In genomic region chr17:32284262-32285137, GRCm38 (mm10) we compare ENCODE assay signal across 8 mouse cellular contexts. TPM values are rescaled to one million over a fixed set of nuclear protein-coding genes. Genes with fewer than 3 reads are reported as not detected.
A peak's percentile ranks its signal among the peaks of the same experiment; 100 is the strongest.
DNase-seq lines count a peak whose midpoint lies in the region; ATAC-seq and TF ChIP-seq lines count a peak whose summit lies in the region.

Gene Brd4, minus strand, starts transcription at chr17:32284722.

- H3K27me3 ChIP-seq in Patski, result no peaks in the 10 kb centered on the region
- H3K27me3 ChIP-seq in hindbrain, embryonic 14.5 days (ENCODE audit: control insufficient read depth, insufficient read depth, low read length), result no peaks in the 10 kb centered on the region

- no peak for TF ChIP-seq CTCF in Patski (IDR thresholded peaks at IDR 0.05)

- DNase-seq in Patski (ENCODE audit: low read depth, low spot score), result no peak
- DNase-seq in cerebellum, postnatal 14 days, result peak; percentile 92 to 96
- DNase-seq in frontal cortex, postnatal 25 days (ENCODE audit: low spot score in 2 of 2), result peak; percentile 87 to 89
- DNase-seq in hindbrain, embryonic 14.5 days (ENCODE audit: low spot score), result peak; percentile 92
- DNase-seq in layer of hippocampus, postnatal 36 days, result peak; percentile 91 to 93
- DNase-seq in lung, postnatal 36 days, result peak; percentile 93
- DNase-seq in retina, postnatal 1 day, result peak; percentile 94
- DNase-seq in urinary bladder, adult 18-20 months (ENCODE audit: low spot score in 2 of 2), result peak; percentile 83 to 88

- in situ Hi-C loops in Patski (cut with MboI; ENCODE audit: low pct_unique_long_range_greater_than_20kb), result no loop called here

- WGBS in hindbrain, embryonic 14.5 days, result under 1% methylated on average over 76 of the region's 100 CpGs

- H3K36me3 ChIP-seq in hindbrain, embryonic 14.5 days (replicated peaks; ENCODE audit: control insufficient read depth, insufficient read depth), result no peaks in the 10 kb centered on the region

- no peaks in the 10 kb centered on the region for H3K9me3 ChIP-seq in hindbrain, embryonic 14.5 days (ENCODE audit: control insufficient read depth, low read length)

- peak within 1 kb of the TSS; percentile 100 for H3K27ac ChIP-seq in hindbrain, embryonic 14.5 days

- POLR2A ChIA-PET in Patski (lab: Charles Lee), result interaction anchor here (0.6 to 1.2 kb wide), 5 partner anchors 9 to 906 kb away, joined by 3 to 4 read pairs (median 3); no protein-coding TSS in a partner anchor

- H3K4me1 ChIP-seq in hindbrain, embryonic 14.5 days (replicated peaks; ENCODE audit: control insufficient read depth, insufficient read depth, low read length), result peaks cover 38% of the 10 kb centered on the region

- peak within 1 kb of the TSS; percentile 98 for H3K9ac ChIP-seq in hindbrain, embryonic 14.5 days

- H3K4me2 ChIP-seq in hindbrain, embryonic 14.5 days (replicated peaks), result peak within 1 kb of the TSS; percentile 87

- peak; percentile 64 for ATAC-seq in Patski
- ATAC-seq in hindbrain, embryonic 14.5 days (ENCODE audit: low FRiP score), result peak; percentile 91

- CTCF ChIA-PET in Patski (lab: Charles Lee), result interaction anchor here (1.6 kb wide), 1 partner anchor 75 kb away, joined by 7 read pairs; no protein-coding TSS in a partner anchor

- peak within 1 kb of the TSS; percentile 98 for H3K4me3 ChIP-seq in hindbrain, embryonic 14.5 days (replicated peaks; ENCODE audit: low read length)

RNA-seq across cellular contexts. Expression of gene Brd4, which starts in this region (rescaled TPM):
- polyA plus RNA-seq in Patski (2021), result 102 TPM
- 87.9 and 89.3 TPM in 2 replicates for polyA plus RNA-seq in hindbrain, embryonic 14.5 days (2014; fragmentation: Nextera tagmentation; extraction: Ambion mirVana)
- total RNA-seq in layer of hippocampus, postnatal 36 days (2021), result 100 to 1,000 TPM; 107 to 127 TPM
